Mouse (Mus musculus): ENCODE measurements around the gene Taf5l. TPM values are rescaled to one million over a fixed set of nuclear protein-coding genes. Genes with fewer than 3 reads are reported as not detected.
A peak's percentile ranks its signal among the peaks of the same experiment; 100 is the strongest.
"Not testable (repeated sequence)": the region's sequence is repeated elsewhere in the genome, so short reads cannot be mapped to it uniquely, and the experiment has no call there.

The Taf5l gene
- total RNA-seq (2021), result 10 to 100 TPM; 13.8 to 14.0 TPM

DNA sequence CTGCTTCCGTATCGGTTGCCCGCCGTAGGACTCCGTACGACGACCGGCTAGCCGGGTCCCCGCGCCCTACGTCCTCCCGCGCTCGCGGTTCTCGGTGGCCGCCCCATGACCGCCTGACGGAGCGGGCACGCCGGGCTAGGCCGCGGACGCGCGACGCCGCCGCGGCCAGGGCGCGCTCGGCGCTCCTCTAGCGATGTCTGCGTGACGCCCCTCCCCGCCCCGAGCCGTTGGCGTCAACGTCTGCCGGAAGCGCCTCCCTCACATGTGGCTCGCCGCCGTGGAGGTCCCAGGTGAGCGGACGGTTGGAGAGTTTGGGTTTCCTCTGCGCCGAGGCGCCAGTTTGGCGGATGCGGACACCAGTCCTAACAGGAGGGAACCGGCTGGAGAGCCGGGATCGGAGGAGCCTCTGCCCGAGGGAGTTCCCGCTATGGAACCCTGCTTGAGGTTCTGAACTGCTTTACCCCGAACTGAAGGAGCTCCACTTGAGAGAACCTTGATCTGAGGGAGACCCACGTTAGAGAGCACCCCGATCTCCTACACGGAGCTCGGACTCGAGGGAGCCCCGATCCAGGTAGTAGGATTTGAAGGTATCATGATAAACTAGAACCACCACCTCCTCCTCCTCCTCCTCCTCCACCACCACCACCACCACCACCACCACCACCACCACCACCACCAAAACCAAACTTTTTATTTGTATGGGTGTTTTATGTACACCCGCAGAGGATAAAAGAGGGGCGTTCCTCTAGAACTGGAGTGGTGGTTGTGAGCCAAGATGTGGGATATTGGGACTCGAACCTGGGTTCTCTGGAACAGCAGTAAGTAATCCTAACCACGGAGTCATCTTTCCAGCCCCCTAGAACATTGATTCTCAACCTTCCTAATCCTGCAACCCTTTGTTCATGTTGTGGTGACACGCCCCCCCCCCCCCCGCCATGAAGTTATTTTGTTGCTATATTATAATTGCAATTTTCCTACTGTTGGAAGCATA, at the start of gene Taf5l, which contains the start of gene Urb2:
TSS of gene Taf5l (minus strand) at position 161 of the 991 bp plus-strand sequence.
TSS of gene Urb2 (plus strand) at position 272 of the 991 bp plus-strand sequence.
- intact Hi-C loops (cut with DNase I), result loop anchor here (2.0 kb wide), 2 partner anchors 39 to 73 kb away; partner anchors contain the start of genes Abcb10 and Nup133
- peak; percentile 93 to 97 for DNase-seq

DNA sequence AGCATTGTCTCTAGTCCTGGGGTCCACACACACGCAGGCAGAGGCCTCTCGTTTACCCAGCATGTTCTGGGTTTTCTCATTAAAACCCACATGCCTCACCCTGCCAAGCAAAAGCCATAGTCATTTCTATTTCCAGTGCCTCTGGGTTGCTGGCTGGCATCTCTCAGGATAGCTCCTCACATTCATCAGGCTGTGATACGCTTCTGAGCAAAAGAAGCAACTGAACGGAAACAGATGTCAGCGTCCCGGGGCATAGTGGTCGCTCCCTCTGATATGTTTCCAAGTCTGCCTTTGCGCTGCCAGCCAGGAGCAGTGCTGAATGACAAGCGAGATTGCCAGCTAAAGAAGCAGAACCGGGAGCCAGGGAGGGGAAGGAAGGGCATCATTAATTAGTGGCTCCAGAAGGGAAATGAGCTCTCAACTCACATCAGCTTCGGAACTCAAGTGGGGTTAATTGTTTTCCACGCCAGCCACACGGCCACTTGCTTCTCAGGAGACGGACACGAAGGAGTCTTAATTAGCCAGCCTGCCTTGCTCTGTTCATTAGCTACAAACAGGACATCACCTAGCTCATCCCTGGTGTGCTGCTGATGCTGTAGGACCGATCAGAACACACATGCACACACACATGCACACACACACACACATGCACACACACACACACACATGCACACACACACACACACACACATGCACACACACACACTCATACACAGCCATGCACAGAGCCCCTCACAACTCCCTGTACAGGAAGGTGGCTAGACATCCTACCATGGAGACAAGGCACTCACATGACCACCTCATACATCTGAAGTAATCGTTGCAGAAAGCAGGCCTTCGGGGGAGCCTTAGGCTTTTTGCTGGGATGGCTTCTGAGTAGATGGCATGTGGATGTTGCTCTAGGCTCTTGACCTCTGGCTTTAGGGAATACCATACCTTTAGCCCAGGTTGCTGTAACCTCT, 49.4 kb upstream of the Taf5l start:
- DNase-seq, result no peak

DNA sequence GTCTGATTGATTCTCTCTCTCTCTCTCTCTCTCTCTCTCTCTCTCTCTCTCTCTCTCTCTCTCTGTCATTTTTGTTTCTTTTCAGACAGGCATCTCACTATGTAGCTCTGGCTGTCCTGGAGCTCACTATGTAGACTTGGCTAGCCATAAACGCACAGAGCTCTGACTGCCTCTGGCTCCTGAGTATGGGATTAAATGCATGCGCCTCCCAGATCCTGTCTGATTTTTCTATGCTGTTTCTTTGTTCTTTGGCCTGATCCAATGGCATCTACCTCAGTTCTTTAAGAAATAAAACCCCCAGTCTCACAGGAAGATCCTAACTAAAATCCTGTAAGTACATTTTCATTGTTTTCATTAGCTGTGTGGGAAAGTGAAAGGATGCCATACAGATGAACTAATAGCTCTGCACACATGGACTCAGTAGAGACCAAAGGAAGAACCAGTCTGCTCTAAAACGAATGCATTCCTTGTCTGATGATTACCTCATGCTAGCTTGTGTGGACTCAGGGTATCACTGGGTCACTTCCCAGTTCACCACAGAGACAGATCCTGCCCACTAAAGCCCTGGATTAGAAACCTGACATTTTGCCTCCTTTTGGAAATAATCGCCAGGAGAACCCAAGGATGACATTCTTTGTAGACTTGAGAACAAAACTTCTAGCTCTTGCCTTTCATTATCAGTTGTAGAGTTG, 46.0 kb upstream of the Taf5l start:
- no peak for DNase-seq
- intact Hi-C loops (cut with DNase I), result no loop called here

More for the DNA sequence above, 49.4 kb upstream of the Taf5l start:
- intact Hi-C loops (cut with DNase I), result no loop called here

DNA sequence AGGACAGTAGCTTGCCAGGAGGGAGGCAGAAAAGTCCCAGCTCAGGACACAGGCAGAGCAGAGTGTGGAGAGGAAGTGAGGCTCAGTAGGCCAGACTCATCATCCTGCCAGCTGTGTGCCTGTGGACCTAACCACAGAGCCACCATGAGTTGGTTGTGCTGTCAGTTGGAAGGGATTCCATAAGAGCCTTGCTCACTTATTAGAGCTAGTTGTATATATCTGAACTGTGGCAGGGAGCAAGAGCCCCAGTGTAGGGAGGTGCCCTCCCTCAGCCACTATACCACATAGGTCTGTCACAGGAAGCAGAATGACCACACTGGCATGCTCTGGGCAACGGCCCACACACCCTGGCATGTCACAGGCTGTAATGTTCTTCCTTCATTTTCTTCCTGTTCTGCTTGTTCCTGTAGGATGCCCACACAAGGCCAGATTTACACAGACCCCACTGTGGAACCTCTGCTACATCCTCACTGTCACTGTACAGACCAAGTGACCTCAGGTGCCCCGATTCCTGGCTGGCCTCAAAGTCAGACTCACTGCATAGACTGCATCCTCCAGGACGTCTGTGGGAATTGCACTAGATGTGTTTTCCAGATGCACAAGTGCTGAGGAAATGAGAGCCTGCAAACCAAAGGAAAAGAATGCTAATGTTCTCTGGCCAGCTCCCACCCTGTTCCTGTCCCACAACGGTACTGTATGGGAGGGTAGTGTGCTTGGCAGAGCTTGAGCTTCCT, 45.3 kb upstream of the Taf5l start:
- intact Hi-C loops (cut with DNase I), result no loop called here
- peak; percentile 41 to 50 for DNase-seq

DNA sequence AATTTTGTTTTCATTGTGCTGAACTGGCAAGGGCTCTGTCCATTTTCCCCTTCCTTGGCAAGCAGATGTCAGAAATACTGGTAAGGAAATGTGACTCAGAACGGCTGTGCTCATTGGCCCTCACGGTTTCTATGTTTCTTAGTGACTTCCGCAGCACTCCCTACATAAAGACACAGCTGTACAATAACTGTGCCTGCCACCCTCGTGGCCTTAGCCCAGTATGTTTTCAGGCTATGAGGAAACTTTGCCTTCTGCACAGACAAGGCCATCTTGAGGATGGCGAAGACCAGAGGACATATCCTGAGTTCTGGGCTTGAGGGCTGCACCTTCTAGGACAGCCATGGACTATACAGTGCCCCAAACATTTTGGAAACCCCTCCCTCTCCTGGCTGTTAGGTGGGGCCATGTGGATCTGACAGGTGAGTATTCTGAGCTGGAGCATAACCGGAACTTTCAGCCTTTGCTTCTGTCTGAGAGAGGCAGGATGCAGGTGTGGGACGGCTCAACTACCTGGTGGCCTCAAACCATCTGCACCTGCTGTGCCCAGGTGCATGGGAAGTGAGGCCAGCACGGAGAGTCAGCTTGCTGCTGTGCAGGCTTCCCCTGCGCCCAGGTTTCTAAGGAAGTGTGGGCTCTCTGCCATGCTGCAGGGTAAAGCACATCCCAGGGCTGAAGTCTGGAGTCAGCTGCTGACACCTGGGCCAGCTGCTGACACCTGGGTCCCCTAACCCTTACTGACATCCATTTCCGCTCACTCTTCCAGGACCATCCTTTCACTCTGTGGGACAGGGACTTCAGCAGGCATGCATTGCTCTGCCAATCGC, 35.8 kb upstream of the Taf5l start:
- DNase-seq, result no peak
- intact Hi-C loops (cut with DNase I), result no loop called here

DNA sequence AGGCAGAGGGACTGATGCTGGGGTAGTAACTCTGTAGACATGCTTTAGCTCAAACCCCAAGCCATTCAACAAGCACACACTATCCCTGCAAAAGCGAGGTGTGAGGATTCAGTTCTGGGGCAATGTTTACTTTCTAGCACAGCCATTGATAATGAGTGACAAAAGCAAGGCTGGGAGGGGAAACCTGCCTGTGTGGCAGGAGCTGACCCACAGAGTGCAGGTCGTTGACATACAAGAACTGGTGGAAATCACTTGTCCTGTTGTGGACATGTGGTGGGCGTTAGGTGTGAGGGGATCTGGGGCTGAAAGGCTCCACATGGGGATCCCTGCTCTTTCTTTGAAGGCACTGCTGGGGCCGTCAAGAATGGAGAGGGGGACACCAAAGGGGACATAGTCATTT, 31.4 kb upstream of the Taf5l start:
- intact Hi-C loops (cut with DNase I), result loop anchor here (1.0 to 2.0 kb wide), 3 partner anchors 180 to 295 kb away; no protein-coding TSS in a partner anchor
- DNase-seq, result no peak

DNA sequence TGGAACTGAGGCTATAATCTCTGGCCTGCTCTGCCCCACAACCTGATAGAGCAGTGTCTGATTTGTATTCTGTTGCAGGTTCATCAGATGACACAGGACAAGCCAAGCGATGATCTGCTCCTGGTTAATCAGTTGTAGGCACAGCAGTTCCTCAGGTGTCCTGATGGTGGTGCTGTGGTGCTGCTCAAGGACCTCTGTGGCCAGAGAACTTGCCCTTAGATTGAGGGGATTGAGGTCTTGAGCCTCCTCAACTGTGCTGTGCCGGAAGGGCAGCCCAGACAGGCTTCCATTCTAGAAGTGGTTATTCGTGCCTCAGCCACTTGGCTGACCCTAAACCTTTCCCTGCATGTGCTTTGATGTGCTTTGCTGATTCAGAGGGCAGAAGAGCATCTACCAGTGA, 30.9 kb upstream of the Taf5l start:
- intact Hi-C loops (cut with DNase I), result loop anchor here (1.0 to 2.0 kb wide), 3 partner anchors 181 to 295 kb away; no protein-coding TSS in a partner anchor

DNA sequence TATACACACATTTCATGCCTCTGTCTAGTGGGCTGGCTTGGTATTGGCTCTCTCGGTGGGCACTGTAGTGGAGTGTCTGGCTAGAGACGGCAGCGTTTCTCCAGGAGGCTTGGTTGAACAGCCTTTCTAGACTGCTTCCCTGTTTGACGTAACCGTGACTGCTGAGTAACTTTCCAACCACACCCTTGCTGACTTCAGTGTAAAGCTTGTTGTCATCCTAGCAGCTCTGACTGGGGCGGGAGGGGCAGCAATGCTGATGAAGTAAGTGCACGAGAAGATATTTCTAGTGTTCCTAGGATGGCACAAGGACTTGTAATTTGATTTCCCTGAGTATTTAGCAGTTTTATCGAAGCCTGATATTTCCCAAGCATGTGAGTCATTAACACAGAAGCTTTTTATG, 24.7 kb upstream of the Taf5l start:
- no peak for DNase-seq
- intact Hi-C loops (cut with DNase I), result no loop called here

More for the DNA sequence above, 30.9 kb upstream of the Taf5l start:
- peak; percentile 79 to 85 for DNase-seq

DNA sequence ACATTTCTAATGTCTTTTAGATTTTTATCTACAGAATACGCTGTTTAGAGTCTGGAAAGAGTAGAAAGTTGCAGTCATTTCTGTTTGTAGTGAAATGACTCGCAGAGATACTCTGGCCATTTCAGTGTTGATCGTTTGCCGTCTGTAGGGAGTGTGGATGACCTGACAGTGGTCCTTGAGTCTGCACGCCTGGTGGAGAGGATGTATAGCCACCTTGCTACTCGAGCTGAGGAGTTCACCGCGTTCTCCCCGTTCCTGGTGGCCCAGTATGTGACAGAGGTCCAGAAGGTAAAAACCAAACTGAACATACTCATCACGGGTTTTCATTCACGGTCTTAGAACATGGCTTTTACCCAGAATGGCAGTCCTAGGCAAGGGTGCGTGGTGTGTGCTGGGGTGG, 23.7 kb upstream of the Taf5l start:
- no peak for DNase-seq

DNA sequence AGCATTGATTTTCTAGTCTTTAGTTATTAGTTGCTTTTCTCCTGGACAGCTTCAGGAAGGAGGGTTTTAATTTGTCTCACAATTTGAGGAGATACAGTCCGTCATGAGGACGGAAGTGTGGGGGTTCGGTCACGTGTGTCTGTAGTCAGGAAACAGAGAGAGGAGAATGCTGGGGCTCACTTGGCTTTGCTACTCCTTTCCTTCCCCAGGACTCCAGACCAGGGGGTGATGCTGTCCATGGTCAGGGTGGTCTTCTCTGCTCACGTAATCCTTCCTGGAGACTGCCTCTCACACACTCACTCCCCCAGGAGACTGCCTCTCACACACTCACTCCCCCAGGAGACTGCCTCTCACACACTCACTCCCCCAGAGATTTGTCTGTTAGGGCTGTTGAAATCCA, 23.2 kb upstream of the Taf5l start:
- intact Hi-C loops (cut with DNase I), result no loop called here
- no peak for DNase-seq

More for the DNA sequence above, 23.7 kb upstream of the Taf5l start:
- intact Hi-C loops (cut with DNase I), result no loop called here

DNA sequence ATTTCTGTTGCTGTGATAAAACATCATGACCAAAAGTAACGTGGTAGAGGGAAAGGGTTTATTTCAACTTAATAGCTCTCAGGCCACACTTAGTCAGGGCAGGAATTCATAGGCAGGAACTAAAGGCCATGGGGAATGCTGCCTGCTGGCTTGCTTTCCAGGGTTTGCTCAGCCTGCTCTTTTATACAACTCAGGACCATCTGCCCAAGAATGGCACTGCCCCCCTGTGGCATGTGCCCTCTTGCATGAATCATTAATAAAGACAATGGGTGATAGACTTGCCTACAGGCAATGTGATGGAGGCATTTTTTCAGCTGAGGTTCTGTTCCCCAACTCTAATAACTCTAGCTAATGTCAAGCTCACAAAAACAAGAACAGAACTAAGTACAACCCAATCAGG, 21.0 kb upstream of the Taf5l start:
- intact Hi-C loops (cut with DNase I), result no loop called here
- no peak for DNase-seq

DNA sequence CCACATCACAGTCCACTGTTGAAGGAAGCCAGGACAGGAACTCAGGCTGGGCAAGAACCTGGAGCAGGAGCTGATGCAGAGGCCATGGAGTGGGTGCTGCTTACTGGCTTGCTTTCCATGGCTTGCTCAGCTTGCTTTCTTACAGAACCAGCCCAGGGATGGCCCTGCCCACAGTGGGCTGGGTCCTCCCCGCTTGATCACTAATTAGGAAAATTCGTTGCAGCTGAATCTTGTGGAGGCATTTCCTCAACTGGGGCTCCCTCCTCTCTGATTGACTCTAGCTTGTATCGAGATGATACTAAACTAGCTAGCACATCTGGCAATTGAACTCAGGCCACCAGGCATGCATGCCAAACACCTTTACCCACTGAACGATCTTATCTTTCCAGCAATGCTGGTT, 18.2 kb upstream of the Taf5l start:
- no peak for DNase-seq
- intact Hi-C loops (cut with DNase I), result no loop called here

DNA sequence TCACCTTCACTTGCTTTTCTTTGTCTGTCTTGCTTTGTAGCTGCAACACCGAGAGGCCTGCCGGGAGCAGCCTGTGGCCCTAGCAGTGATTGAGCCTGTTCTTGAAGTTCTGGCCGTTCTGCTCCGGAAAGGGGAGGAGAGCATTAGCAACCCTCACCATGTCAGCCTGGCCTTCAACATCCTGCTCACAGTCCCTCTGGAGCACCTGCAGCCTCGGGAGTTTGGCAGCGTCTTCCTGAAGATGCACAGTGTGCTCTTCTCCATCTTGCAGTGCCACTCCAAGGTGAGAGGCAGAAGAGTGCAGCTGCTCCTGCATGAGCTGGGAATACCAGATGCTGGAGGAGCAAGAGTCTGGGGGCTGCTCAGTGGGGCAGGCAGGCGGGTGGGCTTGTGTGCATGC, 16.9 kb upstream of the Taf5l start:
- DNase-seq, result no peak
- intact Hi-C loops (cut with DNase I), result no loop called here

DNA sequence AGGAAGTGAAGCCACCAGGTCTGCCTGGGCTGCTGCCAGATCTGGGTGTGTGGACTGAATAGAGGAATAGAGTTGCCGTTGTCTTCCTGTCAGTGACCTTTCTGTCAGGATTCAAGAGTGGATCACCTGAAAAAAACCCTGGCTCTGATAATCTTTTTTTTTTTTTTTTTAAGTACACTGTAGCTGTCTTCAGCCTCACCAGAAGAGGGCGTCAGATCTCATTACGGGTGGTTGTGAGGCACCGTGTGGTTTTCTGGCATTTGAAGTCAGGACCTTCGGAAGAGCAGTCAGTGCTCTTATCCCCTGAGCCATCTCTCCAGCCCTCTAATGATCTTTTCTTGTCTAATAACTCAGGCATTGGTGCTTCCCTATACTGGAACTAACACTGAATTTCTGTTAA, 12.2 kb upstream of the Taf5l start:
- intact Hi-C loops (cut with DNase I), result no loop called here
- DNase-seq, result no peak

DNA sequence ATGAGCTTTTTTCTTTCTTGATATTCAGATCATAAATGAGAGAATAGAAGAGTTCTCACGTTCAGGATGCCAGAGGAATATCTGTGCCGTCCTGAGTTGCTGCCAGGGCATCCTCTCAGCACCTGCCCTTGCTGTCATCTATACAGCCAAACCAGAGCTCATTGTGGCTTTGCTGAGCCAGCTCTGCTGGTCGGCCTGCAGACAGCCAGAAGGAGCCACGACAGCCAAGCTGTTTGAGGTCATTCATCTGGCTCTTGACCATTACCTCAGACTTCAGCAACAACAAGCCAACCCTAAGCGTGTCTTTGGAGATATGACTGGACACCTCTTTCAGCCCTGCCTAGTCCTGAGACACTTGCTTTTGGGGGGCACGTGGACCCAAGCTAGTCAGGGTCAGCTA, 6.6 kb upstream of the Taf5l start:
- intact Hi-C loops (cut with DNase I), result no loop called here
- DNase-seq, result no peak

DNA sequence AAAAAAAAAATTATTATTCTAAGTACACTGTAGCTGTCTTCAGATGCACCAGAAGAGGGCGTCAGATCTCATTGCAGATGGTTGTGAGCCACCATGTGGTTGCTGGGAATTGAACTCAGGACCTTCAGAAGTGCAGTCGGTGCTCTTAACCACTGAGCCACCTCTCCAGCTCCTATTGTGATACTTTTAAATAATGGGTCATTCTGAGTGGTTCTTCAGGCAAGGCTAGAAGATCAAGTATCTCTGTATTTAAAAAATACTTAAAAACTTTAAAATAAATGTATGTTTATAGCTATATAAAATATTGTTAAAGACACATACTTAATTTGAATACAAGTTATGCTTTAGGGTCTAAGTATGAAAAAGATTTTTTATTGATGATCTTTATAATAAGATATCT, 5.1 kb upstream of the Taf5l start:
- intact Hi-C loops (cut with DNase I); DNase-seq: not testable (repeated sequence)

DNA sequence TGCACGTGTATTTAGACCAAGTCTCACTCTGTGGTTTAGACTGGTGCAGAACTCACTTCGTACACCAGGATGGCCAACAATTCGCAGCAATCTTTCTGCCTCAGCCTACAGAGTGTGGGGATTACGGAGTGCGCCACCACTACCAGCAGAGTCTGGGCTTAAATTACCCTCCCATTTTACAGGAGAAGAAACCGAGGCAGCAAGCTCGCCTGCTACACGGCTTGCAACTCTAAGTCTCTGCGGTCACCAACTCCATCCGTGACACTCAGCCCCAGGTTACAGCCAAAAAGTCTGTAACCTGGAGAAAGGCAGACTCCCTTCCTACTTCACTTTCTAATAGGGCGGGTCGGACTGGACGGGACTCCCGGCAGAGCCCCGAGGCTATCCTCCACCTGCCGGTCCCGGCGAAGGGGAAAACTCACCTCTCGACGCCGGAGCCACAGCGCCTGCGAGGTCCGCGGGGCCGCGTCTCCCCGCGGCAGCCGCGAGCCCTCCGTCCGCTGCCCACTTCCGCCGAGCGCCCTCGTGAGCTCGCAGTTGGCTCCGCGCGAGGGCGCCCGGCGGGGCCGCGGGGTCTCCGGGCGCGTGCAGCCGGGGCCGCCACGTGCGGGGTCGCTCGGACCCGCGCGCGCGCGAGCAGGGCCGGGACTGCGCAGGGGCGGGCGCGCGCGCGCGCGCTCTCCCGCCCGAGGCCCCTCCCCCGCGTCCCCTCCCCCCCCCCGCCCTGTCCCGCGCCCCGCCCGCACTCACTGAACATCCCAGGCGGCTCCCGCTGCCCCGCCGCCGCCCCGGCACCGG, 559 bp downstream of the Taf5l start:
- DNase-seq, result peak; percentile 56 to 74

DNA sequence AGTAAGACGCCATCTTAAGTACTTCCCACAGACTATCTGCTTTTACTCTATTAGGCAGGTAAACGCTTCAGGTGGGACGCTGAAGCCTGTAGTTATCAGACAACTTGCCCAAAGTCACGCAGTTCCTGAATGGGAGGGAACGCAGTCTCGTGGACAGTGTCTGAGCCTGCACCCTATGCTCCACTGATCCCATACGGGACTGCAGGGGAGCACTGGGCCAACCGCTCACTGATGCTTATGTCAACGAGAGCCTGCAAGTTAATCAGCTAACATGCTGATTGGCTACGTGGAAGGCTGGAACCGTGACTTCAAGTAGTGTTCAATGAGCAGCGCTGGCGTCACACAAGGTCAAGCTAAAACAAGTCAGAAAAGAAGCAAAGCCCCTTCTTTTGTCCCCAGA, 1.4 kb downstream of the Taf5l start:
- peak in 1 of 2 experiments; percentile 16 for DNase-seq
- intact Hi-C loops (cut with DNase I), result loop anchor here (2.0 kb wide), 2 partner anchors 37 to 71 kb away; partner anchors contain the start of genes Abcb10 and Nup133

More for the DNA sequence above, 559 bp downstream of the Taf5l start:
- intact Hi-C loops (cut with DNase I), result loop anchor here (2.0 kb wide), 2 partner anchors 38 to 72 kb away; partner anchors contain the start of genes Abcb10 and Nup133
